Mouse (Mus musculus): Measurements from ENCODE around the gene Xpnpep3. TPM values are rescaled to one million over a fixed set of nuclear protein-coding genes. Genes with fewer than 3 reads are reported as not detected.
"Not testable (repeated sequence)": the region's sequence is repeated elsewhere in the genome, so short reads cannot be mapped to it uniquely, and the experiment has no call there.

Gene Xpnpep3
- polyA plus RNA-seq, 1 experiment: 5.9 TPM

- WGBS: 85% methylated on average over 21 of the region's 21 CpGs
- TF ChIP-seq CTCF (IDR thresholded peaks at IDR 0.05; ENCODE audit: control insufficient read depth, insufficient read depth, low read length): no peak
- TF ChIP-seq POLR2A (IDR thresholded peaks at IDR 0.05; ENCODE audit: borderline replicate concordance, control insufficient read depth, low read depth, low read length): no peak
- Histone ChIP-seq H3K27ac (ENCODE audit: control insufficient read depth, insufficient read depth, low read depth, low read length, poor library complexity) (no peak overlapping the region), H3K4me3 (replicated peaks; ENCODE audit: control insufficient read depth, low read depth, low read length) (no peak overlapping the region), H3K4me1 (ENCODE audit: control insufficient read depth, insufficient read depth, low read length) (peaks cover 1% of the 10 kb centered on the region; the same call in 1 of the 2 replicates)
Measured at GRCm38 (mm10) chr15:81479446-81480213, 79.7 kb downstream of the Xpnpep3 start.

- 68% methylated on average over 3 of the region's 3 CpGs for WGBS
- H3K4me3 ChIP-seq (replicated peaks; ENCODE audit: control insufficient read depth, low read depth, low read length); H3K27ac ChIP-seq (ENCODE audit: control insufficient read depth, insufficient read depth, low read depth, low read length, poor library complexity); H3K4me1 ChIP-seq (ENCODE audit: control insufficient read depth, insufficient read depth, low read length): not testable (repeated sequence)
Measured at GRCm38 (mm10) chr15:81480284-81480683, 80.3 kb downstream of the Xpnpep3 start.

- Histone ChIP-seq H3K4me3 (replicated peaks; ENCODE audit: control insufficient read depth, low read depth, low read length) (peak overlapping the region; percentile 63), H3K4me1 (ENCODE audit: control insufficient read depth, insufficient read depth, low read length) (peaks cover 3% of the 10 kb centered on the region; the same call in 1 of the 2 replicates), H3K27ac (ENCODE audit: control insufficient read depth, insufficient read depth, low read depth, low read length, poor library complexity) (no peak overlapping the region)
- TF ChIP-seq CTCF (IDR thresholded peaks at IDR 0.05; ENCODE audit: control insufficient read depth, insufficient read depth, low read length) (no peak), POLR2A (IDR thresholded peaks at IDR 0.05; ENCODE audit: borderline replicate concordance, control insufficient read depth, low read depth, low read length) (no peak)
- 18% methylated on average over 13 of the region's 13 CpGs for WGBS
Measured at GRCm38 (mm10) chr15:81480977-81481379, 81.0 kb downstream of the Xpnpep3 start.

- TF ChIP-seq POLR2A (IDR thresholded peaks at IDR 0.05; ENCODE audit: borderline replicate concordance, control insufficient read depth, low read depth, low read length): no peak
- no peak for TF ChIP-seq CTCF (IDR thresholded peaks at IDR 0.05; ENCODE audit: control insufficient read depth, insufficient read depth, low read length)
- WGBS: 76% methylated on average over 2 of the region's 2 CpGs
Measured at GRCm38 (mm10) chr15:81482966-81483365, 83.0 kb downstream of the Xpnpep3 start.

GRCm38 (mm10) chr15:81483691-81484090, 83.8 kb downstream of the Xpnpep3 start:
- WGBS: 89% methylated on average over 6 of the region's 6 CpGs
- TF ChIP-seq POLR2A (IDR thresholded peaks at IDR 0.05; ENCODE audit: borderline replicate concordance, control insufficient read depth, low read depth, low read length): no peak
- TF ChIP-seq CTCF (IDR thresholded peaks at IDR 0.05; ENCODE audit: control insufficient read depth, insufficient read depth, low read length): no peak

More at GRCm38 (mm10) chr15:81482966-81483365, 83.0 kb downstream of the Xpnpep3 start:
- H3K4me1 ChIP-seq (ENCODE audit: control insufficient read depth, insufficient read depth, low read length): peaks cover 3% of the 10 kb centered on the region; the same call in 1 of the 2 replicates
- H3K4me3 ChIP-seq (replicated peaks; ENCODE audit: control insufficient read depth, low read depth, low read length): no peak overlapping the region
- no peak overlapping the region for H3K27ac ChIP-seq (ENCODE audit: control insufficient read depth, insufficient read depth, low read depth, low read length, poor library complexity)

GRCm38 (mm10) chr15:81485483-81485882, 85.5 kb downstream of the Xpnpep3 start:
- 33% methylated on average over 4 of the region's 4 CpGs for WGBS
- Histone ChIP-seq H3K4me3 (replicated peaks; ENCODE audit: control insufficient read depth, low read depth, low read length) (no peak overlapping the region), H3K4me1 (ENCODE audit: control insufficient read depth, insufficient read depth, low read length) (peaks cover 3% of the 10 kb centered on the region; the same call in 1 of the 2 replicates), H3K27ac (ENCODE audit: control insufficient read depth, insufficient read depth, low read depth, low read length, poor library complexity) (no peak overlapping the region)
- TF ChIP-seq POLR2A (IDR thresholded peaks at IDR 0.05; ENCODE audit: borderline replicate concordance, control insufficient read depth, low read depth, low read length) (no peak), CTCF (IDR thresholded peaks at IDR 0.05; ENCODE audit: control insufficient read depth, insufficient read depth, low read length) (no peak)

More at GRCm38 (mm10) chr15:81483691-81484090, 83.8 kb downstream of the Xpnpep3 start:
- H3K27ac ChIP-seq (ENCODE audit: control insufficient read depth, insufficient read depth, low read depth, low read length, poor library complexity): no peak overlapping the region
- no peak overlapping the region for H3K4me3 ChIP-seq (replicated peaks; ENCODE audit: control insufficient read depth, low read depth, low read length)
- H3K4me1 ChIP-seq (ENCODE audit: control insufficient read depth, insufficient read depth, low read length): peaks cover 3% of the 10 kb centered on the region; the same call in 1 of the 2 replicates

GRCm38 (mm10) chr15:81503466-81503865, 103.5 kb downstream of the Xpnpep3 start:
- 84% methylated on average over 2 of the region's 2 CpGs for WGBS
- TF ChIP-seq CTCF (IDR thresholded peaks at IDR 0.05; ENCODE audit: control insufficient read depth, insufficient read depth, low read length): no peak
- TF ChIP-seq POLR2A (IDR thresholded peaks at IDR 0.05; ENCODE audit: borderline replicate concordance, control insufficient read depth, low read depth, low read length): no peak
- Histone ChIP-seq H3K4me3 (replicated peaks; ENCODE audit: control insufficient read depth, low read depth, low read length) (no peak overlapping the region), H3K27ac (ENCODE audit: control insufficient read depth, insufficient read depth, low read depth, low read length, poor library complexity) (no peak overlapping the region), H3K4me1 (ENCODE audit: control insufficient read depth, insufficient read depth, low read length) (no peaks in the 10 kb centered on the region)

- Histone ChIP-seq H3K4me1 (ENCODE audit: control insufficient read depth, insufficient read depth, low read length) (no peaks in the 10 kb centered on the region), H3K4me3 (replicated peaks; ENCODE audit: control insufficient read depth, low read depth, low read length) (no peak overlapping the region), H3K27ac (ENCODE audit: control insufficient read depth, insufficient read depth, low read depth, low read length, poor library complexity) (no peak overlapping the region)
- TF ChIP-seq CTCF (IDR thresholded peaks at IDR 0.05; ENCODE audit: control insufficient read depth, insufficient read depth, low read length) (no peak), POLR2A (IDR thresholded peaks at IDR 0.05; ENCODE audit: borderline replicate concordance, control insufficient read depth, low read depth, low read length) (no peak)
- 81% methylated on average over 2 of the region's 2 CpGs for WGBS
Measured at GRCm38 (mm10) chr15:81503995-81504394, 104.1 kb downstream of the Xpnpep3 start.

Other genes starting within 250 kb of the Xpnpep3 start
- 19.4 and 53.7 TPM in 2 replicates for gene Mrtfa, start 209.4 kb upstream of the Xpnpep3 start, polyA plus RNA-seq (2011; ENCODE audit: insufficient read depth, insufficient read length, low replicate concordance, missing spikeins)
- not detected in 2 replicates for gene Mchr1, start 164.6 kb upstream of the Xpnpep3 start, polyA plus RNA-seq (2011; ENCODE audit: insufficient read depth, insufficient read length, low replicate concordance, missing spikeins)
- 12.4 and 13.7 TPM in 2 replicates for gene Slc25a17, start 39.3 kb upstream of the Xpnpep3 start, polyA plus RNA-seq (2011; ENCODE audit: insufficient read depth, insufficient read length, low replicate concordance, missing spikeins)
- 60.5 and 119 TPM in 2 replicates for gene St13, start 61 bp upstream of the Xpnpep3 start, polyA plus RNA-seq (2011; ENCODE audit: insufficient read depth, insufficient read length, low replicate concordance, missing spikeins)
- gene Dnajb7, start 8.2 kb downstream of the Xpnpep3 start, polyA plus RNA-seq (2011; ENCODE audit: insufficient read depth, insufficient read length, low replicate concordance, missing spikeins): not detected in 2 replicates
- gene Rbx1, start 66.2 kb downstream of the Xpnpep3 start, polyA plus RNA-seq (2011; ENCODE audit: insufficient read depth, insufficient read length, low replicate concordance, missing spikeins): 106 and 185 TPM in 2 replicates
- gene Ep300, start 185.2 kb downstream of the Xpnpep3 start, polyA plus RNA-seq (2011; ENCODE audit: insufficient read depth, insufficient read length, low replicate concordance, missing spikeins): 22.3 and 55.4 TPM in 2 replicates